Mouse (Mus musculus): Measurements from ENCODE around the gene Umad1.

DNA sequence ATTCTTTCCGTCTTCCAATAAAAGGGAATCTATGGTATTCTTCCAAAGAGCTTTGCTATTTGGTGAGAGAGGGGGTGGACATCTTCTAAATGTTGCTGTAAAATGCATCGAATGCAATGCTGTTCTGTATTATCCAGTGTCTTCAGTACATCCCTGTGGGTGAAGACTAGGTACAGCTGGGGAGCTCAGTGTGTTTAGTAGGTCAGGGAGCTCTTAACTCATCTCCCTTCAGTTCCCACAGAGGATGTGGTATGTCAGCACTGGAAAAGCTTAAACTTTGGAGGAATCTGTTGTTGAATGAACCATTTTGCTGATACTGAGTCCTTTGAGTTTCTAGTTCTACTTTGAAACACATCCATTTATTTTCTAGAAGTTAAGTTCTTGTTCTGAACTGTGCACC, 53.5 kb downstream of the Umad1 start:
- TF ChIP-seq CEBPB (IDR thresholded peaks at IDR 0.05; ENCODE audit: insufficient read depth, poor library complexity, severe bottlenecking) (no peak), MYOD1 (IDR thresholded peaks at IDR 0.05; ENCODE audit: control insufficient read depth in 1 of 3, insufficient read length in 2 of 3, low read depth in 2 of 3) (no peak), POLR2A (IDR thresholded peaks at IDR 0.05; ENCODE audit: insufficient read length, low read depth) (no peak), MAX (IDR thresholded peaks at IDR 0.05; ENCODE audit: low read depth) (no peak), REST (IDR thresholded peaks at IDR 0.05; ENCODE audit: insufficient read depth, insufficient read length) (no peak), POLR2AphosphoS2 (IDR thresholded peaks at IDR 0.05; ENCODE audit: insufficient read length, low read depth) (no peak), TCF12 (IDR thresholded peaks at IDR 0.05; ENCODE audit: insufficient read depth, poor library complexity, severe bottlenecking) (no peak)
